Mouse (Mus musculus) layer of hippocampus, postnatal 25 days (tissue): ENCODE measurements at regions not wholly inside any gene's neighbourhood (a gene's known extent, or its start where the extent isn't known, plus 50 kb on each side); places are given as distances from the start of the nearest gene placed in this dataset.
"Not testable (repeated sequence)": the region's sequence is repeated elsewhere in the genome, so short reads cannot be mapped to it uniquely, and the experiment has no call there.

Source experiments
- DNase-seq, 2 experiments: peaks; one replicate each; pipeline ENCODE4 v3.0.0; 2022; ENCODE audit warnings: mixed read lengths in 2 of 2, low spot score in 1 of 2; ENCODE audit errors: extremely low spot score in 1 of 2

DNA sequence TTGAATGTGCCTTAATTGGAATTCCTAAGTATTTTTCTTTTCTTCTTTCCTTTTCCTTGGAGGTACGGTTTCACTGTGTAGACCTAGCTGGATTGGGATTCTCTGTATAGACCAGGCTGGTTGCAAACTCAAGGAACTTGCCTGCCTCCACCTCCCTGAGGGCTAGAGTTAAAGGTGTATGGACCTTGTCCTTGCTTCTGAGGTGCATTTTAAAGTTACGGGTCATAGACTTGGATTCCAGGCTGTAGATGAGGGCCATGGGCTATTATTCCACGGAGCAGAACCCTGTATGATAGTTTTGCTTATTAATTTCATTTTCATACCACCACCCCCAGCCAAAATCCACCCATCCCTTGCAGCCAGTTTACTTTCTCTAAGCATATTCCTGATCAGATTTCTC, 50.7 kb upstream of the Wdr26 start:
- DNase-seq = no peak

DNA sequence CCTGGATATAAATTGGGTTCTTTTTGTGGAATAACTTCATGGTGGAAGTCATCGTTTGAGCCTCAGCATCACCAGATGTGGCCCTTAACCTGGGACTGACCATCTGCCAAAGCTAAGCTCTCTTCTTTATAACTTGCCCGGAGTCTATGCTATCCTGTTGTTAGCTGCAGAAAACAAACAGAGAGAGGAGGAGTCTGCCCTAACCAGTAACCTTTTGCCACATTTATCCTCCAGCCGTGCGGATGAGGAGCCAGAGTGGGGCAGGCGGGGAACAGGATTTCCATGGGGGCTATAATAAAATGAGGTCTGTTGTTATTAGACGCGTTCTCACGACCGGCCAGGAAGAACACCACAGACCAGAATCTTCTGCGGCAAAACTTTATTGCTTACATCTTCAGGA, 51.4 kb upstream of the Wdr26 start:
- no peak for DNase-seq

- DNase-seq = not testable (repeated sequence)
Observed at GRCm38 (mm10) chr1:181270469-181270868, 58.7 kb upstream of the Wdr26 start.

- DNase-seq = no peak
Observed at GRCm38 (mm10) chr1:181271164-181271563, 59.4 kb upstream of the Wdr26 start.

DNA sequence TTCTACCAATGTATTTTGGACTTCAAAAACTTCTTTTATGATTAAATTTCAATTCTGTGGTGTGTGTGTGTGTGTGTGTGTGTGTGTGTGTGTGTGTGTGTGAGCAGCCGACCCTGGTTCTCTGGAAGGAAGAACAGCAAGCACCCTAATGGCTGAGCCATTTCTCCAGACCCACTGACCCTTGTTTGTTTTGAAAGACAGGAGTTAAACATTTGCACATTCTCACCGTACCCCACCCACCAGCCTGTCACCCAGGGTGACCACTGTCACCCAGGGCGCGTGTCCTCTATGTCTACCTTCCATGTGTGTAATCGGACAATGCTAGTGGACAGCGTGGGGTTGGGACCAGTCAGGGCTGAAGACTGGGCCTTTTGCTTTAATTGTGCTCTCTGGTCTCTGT, 60.0 kb upstream of the Wdr26 start:
- no peak for DNase-seq

GRCm38 (mm10) chr1:181272622-181273296, 61.0 kb upstream of the Wdr26 start:
- DNase-seq = peak; percentile 77 to 89

- DNase-seq = no peak
Observed at GRCm38 (mm10) chr1:181273540-181274204, 61.9 kb upstream of the Wdr26 start.

DNA sequence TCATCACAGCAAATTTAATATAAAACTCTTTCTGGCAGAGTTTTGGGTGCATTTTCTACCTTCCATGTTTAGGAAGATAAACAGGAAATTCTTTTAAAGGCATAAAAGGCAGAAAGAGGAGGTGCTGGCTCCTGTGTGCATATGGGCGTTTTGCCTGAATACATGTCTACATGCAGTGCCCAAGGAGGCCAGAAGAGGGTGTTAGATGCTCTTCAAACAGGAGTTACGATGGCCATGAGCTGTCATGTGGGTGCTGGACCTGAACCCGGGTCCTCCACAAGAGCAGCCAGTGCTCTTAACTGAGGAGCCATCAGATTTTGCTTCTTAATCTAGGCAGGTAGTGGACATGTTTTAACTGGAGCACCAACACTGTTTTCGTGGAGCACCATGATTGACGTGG, 69.0 kb upstream of the Wdr26 start:
- DNase-seq = no peak

DNA sequence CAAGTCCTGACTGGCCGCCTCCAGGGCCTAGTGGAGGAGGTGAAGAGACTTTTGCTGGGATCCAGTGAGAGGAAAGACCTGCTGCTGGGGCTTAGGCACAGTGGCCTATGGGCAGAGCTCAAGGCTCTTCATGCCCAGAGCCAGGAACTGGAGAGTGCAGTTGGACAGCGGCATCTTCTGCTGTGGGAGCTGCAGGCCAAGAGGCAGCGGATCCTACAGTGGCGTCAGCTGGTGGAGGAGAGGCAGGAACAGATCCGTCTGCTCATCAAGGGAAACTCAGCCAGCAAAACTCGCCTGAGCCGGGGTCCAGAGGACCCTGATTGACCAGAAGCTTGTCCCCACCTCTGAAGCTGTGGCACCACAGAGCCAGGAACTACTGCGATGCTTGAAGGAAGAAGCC, 69.4 kb upstream of the Cnih3 start:
- peak in 1 of 2 experiments; percentile 6 for DNase-seq

GRCm38 (mm10) chr1:181283539-181283938, 68.9 kb upstream of the Cnih3 start:
- peak in 1 of 2 experiments; percentile 3 for DNase-seq

DNA sequence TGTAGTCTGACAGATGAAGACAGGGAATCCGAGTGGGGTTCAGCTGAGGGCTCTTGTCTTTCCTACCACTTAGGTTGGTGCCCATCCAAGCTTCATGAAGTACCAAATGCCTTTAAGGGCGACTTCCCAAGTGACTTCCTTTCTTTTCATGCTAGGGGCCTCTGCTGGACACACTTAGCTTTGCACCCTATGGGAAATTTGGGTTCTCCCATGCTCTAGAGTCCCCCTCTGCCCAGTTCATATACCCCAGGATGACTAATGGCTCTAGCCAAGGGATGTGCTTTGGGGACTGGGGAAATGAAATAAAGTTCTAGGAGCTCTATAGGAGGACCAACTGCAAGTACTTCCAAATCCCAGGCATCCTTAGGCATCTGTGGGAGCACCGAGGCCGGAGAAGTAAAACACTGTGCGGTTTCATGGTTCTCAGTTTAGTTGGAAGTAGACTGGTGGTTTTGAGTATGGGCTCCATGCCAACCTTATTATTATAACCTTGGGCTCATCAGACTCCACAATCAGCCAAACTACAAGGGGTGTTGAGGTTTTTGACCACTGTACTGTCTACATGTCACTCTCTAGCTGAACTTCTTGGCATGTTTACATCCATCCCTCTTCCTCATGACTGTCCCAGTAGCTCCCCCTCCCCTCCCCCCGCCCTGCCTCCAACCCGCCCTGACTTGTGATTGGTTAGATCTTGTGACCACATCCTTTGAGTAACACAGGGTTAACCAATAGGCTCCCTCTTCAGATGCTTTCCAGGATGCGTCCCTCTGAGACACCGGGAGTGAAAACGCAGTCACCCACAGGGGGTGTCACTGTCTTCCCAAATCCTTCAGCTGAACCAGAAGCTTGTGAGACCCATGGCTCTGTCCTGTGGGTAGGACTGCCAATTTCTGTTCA, 67.9 kb upstream of the Cnih3 start:
- peak in 1 of 2 experiments; percentile 3 for DNase-seq

DNA sequence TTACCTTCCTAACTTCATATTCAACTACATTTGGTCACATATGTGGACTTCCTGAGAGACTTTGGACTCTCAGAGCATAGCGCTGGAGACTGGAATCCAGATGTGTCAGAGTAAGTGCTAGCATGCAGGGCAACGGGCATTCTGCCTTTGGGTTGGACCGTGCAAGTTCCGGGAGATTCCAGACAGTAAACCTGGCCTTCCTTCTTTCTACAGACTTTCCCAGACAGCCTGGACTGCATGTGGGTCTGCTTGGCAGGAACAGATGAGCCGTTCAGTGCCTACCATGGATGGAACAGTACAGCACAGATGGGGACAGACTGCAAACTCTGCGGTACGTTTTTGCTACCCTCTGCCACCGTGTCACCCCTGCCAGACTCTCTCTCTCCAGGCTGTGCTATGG, 66.8 kb upstream of the Cnih3 start:
- peak in 1 of 2 experiments; percentile 19 for DNase-seq

- no peak for DNase-seq
Observed at GRCm38 (mm10) chr1:181286146-181286545, 66.3 kb upstream of the Cnih3 start.

DNA sequence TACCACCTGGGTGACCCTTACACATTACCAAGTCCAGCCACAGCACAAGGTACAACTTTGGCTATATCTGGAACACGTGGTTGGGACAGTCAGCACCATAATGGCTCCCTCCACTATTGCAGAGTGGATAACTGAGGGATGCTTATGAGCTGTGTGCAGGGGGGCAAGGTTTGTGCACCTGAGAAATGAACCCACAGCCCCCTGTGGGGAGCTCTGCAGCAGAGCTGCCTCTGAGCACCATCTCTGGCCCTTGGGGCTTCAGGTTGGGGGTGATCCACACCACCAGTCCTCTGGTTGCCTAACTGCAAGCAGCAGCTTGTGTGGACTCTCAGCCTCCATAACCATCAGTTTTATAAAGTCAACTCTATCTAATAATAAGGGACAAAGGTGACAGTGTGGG, 65.3 kb upstream of the Cnih3 start:
- DNase-seq = peak in 1 of 2 experiments; percentile 4

DNA sequence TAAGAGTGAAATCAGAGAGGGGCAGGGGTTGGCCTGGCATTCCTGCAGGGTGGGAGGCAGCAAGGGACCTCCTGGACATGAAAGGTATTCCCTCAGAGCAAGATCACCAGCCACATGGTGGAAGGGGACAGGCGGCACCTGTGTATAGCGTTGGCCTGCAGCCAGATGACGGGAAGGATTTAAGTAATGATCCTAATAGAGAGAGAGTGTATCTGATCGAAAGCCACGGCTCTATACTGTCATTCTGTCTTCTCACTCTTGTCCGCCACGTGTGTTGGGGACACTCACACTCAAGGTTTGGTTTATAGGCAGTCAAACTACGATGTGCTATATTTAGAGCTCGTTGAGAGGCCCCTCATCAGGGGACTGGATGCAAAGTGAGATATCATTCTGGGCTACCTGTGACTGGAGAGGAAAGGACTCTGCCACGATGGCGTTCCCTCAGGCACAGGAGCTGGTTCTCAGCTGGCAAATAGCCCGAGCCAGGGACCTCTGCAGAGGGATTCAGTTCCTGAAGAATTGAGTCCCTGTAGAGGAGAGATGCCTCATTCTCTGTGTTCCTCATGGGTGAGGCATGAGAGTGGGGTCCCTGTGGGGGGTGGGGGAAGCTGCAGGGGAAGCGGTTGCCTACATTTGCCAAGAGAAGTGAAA, 62.9 kb upstream of the Cnih3 start:
- peak in 1 of 2 experiments; percentile 5 for DNase-seq

- DNase-seq = peak in 1 of 2 experiments; percentile 12
Observed at GRCm38 (mm10) chr1:181291202-181291601, 61.2 kb upstream of the Cnih3 start.

- peak in 1 of 2 experiments; percentile 3 for DNase-seq
Observed at GRCm38 (mm10) chr1:181291966-181292365, 60.5 kb upstream of the Cnih3 start.

DNA sequence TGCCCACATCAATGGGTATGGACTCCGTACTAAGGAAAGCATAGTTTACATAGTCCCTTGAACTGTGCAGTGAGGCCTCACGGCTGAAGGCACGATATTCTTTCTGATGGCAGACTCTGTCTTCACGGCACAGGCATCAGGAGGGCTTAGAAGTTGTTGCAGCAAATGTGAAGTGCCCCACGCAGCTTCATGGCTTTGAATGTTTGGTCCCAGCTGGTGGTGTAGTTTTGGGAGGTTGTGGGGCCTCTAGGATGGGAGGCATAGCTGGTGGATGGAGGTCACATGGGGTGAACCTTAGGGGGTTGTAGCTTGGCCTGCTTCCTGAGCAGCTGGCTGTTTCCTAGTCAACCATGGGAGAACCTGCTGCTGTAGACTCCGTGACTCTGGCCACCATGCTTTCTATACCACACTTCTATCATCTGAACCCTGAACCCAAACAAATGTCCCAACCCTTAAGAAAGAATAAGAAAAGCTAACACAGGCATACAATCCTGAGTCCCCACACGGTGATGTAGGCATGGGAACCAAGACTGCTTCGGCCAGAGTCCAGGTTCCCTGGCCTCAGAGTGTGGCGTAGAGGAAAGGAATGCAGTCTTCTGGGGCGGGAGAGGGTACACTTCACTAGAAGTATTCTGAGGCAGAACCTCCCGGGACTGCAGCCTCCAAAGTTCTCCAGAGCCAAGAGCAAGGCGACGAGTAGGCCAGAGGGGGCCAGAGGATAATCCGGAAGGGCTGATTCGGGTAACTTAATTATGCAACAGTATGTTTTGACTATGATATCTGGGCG, 59.2 kb upstream of the Cnih3 start:
- DNase-seq = peak in 1 of 2 experiments; percentile 2

DNA sequence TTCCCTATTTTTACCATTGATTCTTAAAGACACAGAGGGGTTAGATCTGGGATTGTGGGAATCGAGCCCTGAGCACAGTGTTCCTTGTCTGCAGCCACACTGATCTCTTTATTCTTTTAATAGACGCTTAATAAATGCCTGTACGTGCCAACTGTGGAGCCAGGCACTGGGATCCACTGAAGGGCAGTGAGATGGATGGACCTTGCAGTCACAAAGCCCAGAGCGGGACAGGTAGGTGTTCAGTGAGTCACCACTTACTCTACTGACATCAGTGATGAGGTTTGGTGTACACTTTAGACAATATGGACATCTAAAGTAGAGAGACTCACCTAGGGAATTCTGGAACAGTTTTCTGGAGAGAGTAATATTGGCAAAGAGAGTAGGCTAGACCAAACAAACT, 56.8 kb upstream of the Cnih3 start:
- DNase-seq = no peak

DNA sequence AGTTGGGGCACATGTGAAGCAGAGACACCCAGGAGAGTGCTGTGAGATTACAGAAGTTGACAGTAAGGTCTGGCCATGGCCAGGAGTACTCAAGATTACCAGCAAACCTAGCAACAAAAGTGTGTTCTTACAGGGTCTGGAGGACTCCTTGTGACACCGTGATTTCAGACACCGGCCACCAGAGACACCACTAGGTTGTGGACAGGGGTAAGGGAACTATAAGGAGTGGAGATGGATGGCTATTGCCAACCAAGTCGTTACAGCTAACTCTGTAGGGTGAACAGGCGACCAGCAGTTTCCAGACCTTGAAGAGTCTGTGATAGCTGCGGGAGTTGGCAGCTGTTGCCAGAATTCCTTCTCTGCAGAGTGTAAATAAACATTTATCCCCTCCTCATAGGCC, 54.4 kb upstream of the Cnih3 start:
- DNase-seq = no peak
